Mouse (Mus musculus) lung, postnatal 0 days (tissue): ENCODE results near the gene Trem2.

Source experiments
- CTCF ChIP-seq: IDR thresholded peaks from 2 replicates; pipeline ENCODE4 v1.5.1; 2016; ENCODE audit warnings: antibody characterized with exemption, mild to moderate bottlenecking
- EP300 ChIP-seq: IDR thresholded peaks from 2 replicates; pipeline ENCODE4 v1.6.1; 2016; ENCODE audit warnings: antibody characterized with exemption, mild to moderate bottlenecking, control low read depth

DNA sequence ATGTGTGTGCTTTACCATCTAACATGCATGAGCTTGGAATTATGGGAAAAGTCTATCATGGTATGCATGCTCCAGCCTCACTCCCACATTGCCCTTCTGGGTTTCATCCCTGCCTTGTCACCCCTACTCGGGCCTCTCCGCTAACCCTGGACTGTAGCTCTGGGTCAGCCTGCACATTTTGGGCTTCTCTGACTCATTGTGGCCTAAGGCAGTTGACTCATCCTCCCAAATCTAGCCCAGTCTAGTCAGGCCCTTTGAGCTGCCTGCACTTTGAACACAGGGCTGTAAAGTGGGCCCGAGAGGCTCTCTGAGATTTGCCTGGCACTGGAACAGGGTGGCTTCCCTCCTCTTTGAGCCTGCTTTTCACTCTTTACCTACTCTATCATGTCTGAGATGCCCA is 9.6 kb downstream of the Trem2 start:
- TF ChIP-seq CTCF, result no peak
- no peak for TF ChIP-seq EP300
